Mouse (Mus musculus) heart, postnatal 0 days (tissue): ENCODE measurements around the gene Gnat3.

ENCODE experiments used
- CTCF ChIP-seq: IDR thresholded peaks from 2 replicates; pipeline ENCODE4 v1.5.1; 2016; ENCODE audit warnings: antibody characterized with exemption, control low read depth, low read depth
- EP300 ChIP-seq: IDR thresholded peaks from 2 replicates; pipeline ENCODE4 v1.6.1; 2016; ENCODE audit warnings: antibody characterized with exemption, low read depth

DNA sequence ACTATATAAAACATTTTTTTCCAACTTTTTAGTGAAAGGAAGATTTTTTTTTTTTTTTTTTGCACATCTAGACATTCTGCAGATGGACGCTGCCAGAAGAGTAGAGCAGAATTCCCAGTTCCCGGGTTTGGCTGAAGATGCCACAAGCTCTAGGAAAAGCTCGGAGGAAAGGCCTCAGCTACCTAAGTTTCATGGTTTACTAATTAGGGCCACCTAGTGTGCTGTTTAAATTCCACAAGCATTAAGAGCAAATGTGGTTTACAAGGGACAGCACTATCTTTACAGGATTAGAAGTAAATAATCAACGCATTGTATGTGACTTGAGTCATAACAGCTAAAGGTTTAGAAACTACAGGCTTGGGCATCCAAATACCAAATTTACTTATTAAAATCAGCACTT is 39.3 kb downstream of the Gnat3 start:
- TF ChIP-seq CTCF (peak; percentile 52), EP300 (no peak)
